Mouse (Mus musculus) lung, adult 2 months (tissue): Measurements from ENCODE around the gene St13.

Source experiments
- CTCF ChIP-seq: fragments of 200-500 bp; IDR thresholded peaks from 2 replicates; pipeline ENCODE4 v1.5.1; 2011; ENCODE audit warnings: mild to moderate bottlenecking, low read length, control low read depth; ENCODE audit not compliant: insufficient read depth
- POLR2A ChIP-seq: fragments of 200-500 bp; IDR thresholded peaks from 2 replicates; pipeline ENCODE4 v1.6.1; 2011; ENCODE audit warnings: low read depth, mild to moderate bottlenecking, control low read depth, low read length, borderline replicate concordance; ENCODE audit errors: extremely low read depth

- TF ChIP-seq CTCF (no peak), POLR2A (no peak)
These were observed 6.9 kb downstream of the St13 start for GRCm38 (mm10) chr15:81392997-81393396.
